Mouse (Mus musculus) intestine, embryonic 14.5 days (tissue): ENCODE measurements around the gene Stk19. TPM values are rescaled to one million over a fixed set of nuclear protein-coding genes. Genes with fewer than 3 reads are reported as not detected.

ENCODE experiments used
- ATAC-seq: fragments of 200-750 bp; cut with Nextera tagmentation; replicated peaks from 2 replicates; pipeline ENCODE4 v1.8.0; 2017; ENCODE audit warnings: low read depth, moderate number of reproducible peaks, moderate TSS enrichment, moderate library complexity; ENCODE audit not compliant: low FRiP score, low TSS enrichment
- DNase-seq: peaks from one replicate; pipeline ENCODE4 v3.0.0-alpha.2; 2018; ENCODE audit warnings: low spot score
- H3K27ac ChIP-seq: fragments of 300-500 bp; sonication (generic); 2 replicates; pipeline ENCODE4 v1.5.1; 2014; ENCODE audit warnings: low read depth, mild to moderate bottlenecking, control low read depth
- H3K27me3 ChIP-seq: fragments of 300-500 bp; sonication (generic); replicated peaks from 2 replicates; pipeline ENCODE4 v1.6.1; 2014; ENCODE audit warnings: low read length, control low read depth; ENCODE audit not compliant: control insufficient read depth, insufficient read depth
- H3K36me3 ChIP-seq: fragments of 300-500 bp; sonication (generic); 2 replicates; pipeline ENCODE4 v1.6.1; 2014; ENCODE audit warnings: low read length, control low read depth; ENCODE audit not compliant: control insufficient read depth, insufficient read depth
- H3K4me1 ChIP-seq: fragments of 300-500 bp; sonication (generic); replicated peaks from 2 replicates; pipeline ENCODE4 v1.6.1; 2014; ENCODE audit warnings: low read length, control low read depth, mixed read lengths; ENCODE audit not compliant: control insufficient read depth, insufficient read depth
- H3K4me2 ChIP-seq: fragments of 300-500 bp; sonication (generic); 2 replicates; pipeline ENCODE4 v1.6.1; 2014; ENCODE audit warnings: low read length
- H3K4me3 ChIP-seq: fragments of 300-500 bp; sonication (generic); 2 replicates; pipeline ENCODE4 v1.5.1; 2014; ENCODE audit warnings: low read depth, low read length, control low read depth, mixed read lengths
- H3K9ac ChIP-seq: fragments of 300-500 bp; sonication (generic); 2 replicates; pipeline ENCODE4 v1.6.1; 2014; ENCODE audit warnings: mild to moderate bottlenecking, low read length
- H3K9me3 ChIP-seq: fragments of 300-500 bp; sonication (generic); 2 replicates; pipeline ENCODE4 v1.6.1; 2016; ENCODE audit warnings: low read length, control low read depth; ENCODE audit not compliant: control insufficient read depth
- WGBS: fragments of 180-500 bp; shearing (Covaris S2); extraction: QIAGEN DNeasy Blood & Tissue Kit; methylation state at CpG from one replicate; pipeline ENCODE4 v1.1.7; 2014; 5-methylcytosine and 5-hydroxymethylcytosine counted together
- polyA plus RNA-seq: library from polyadenylated mRNA; unstranded; fragments of >200 nt; fragmentation: Nextera tagmentation; extraction: Ambion mirVana; gene quantifications from 2 replicates; pipeline ENCODE4 v1.2.1, GENCODE M21; 2014

Stk19 gene
- polyA plus RNA-seq, result 22.0 and 25.8 TPM in 2 replicates

DNA sequence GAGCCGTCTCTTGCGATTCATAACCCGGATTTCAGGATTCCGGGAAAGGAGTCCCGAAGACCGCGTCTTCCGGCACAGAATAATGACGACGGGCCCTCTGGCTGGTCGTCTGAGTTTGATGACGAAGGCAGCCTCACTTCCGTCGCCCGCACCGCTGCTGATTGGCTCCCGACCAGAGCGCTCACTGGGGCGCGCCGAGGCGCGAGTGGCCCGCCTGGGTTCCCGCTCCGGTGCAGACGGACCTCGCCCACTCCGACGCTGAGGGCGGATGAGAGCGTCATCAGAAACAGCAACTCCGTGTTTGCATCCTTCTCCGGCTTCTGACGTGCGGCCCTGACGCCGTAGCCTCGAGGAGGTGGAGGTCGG lies at the start of gene Stk19, which contains the start of gene Dxo:
Stk19 (minus strand) TSS at position 90 of the 366 bp plus-strand sequence.
Dxo (plus strand) TSS at position 164 of the 366 bp plus-strand sequence.
- Histone ChIP-seq H3K4me2 (peak within 1 kb of the TSS; percentile 94), H3K36me3 (peaks cover 52% of the 10 kb centered on the region), H3K9me3 (no peaks in the 10 kb centered on the region), H3K9ac (peak within 1 kb of the TSS; percentile 78), H3K27me3 (no peaks in the 10 kb centered on the region), H3K27ac (peak within 1 kb of the TSS; percentile 73), H3K4me3 (peak within 1 kb of the TSS; percentile 84), H3K4me1 (peaks cover 17% of the 10 kb centered on the region)
- peak; percentile 98 for DNase-seq
- WGBS, result under 1% methylated on average over 40 of the region's 40 CpGs
- peak; percentile 91 for ATAC-seq

- Histone ChIP-seq H3K27ac (no peak overlapping the region), H3K36me3 (no peaks in the 10 kb centered on the region), H3K4me1 (no peaks in the 10 kb centered on the region), H3K9ac (no peak overlapping the region), H3K9me3 (no peaks in the 10 kb centered on the region), H3K4me2 (no peak overlapping the region), H3K4me3 (no peak overlapping the region), H3K27me3 (no peaks in the 10 kb centered on the region)
- 74% methylated on average over 3 of the region's 3 CpGs for WGBS
- ATAC-seq (no peak), DNase-seq (no peak)
Observed at GRCm38 (mm10) chr17:34885615-34886014, 48.9 kb upstream of the Stk19 start.

DNA sequence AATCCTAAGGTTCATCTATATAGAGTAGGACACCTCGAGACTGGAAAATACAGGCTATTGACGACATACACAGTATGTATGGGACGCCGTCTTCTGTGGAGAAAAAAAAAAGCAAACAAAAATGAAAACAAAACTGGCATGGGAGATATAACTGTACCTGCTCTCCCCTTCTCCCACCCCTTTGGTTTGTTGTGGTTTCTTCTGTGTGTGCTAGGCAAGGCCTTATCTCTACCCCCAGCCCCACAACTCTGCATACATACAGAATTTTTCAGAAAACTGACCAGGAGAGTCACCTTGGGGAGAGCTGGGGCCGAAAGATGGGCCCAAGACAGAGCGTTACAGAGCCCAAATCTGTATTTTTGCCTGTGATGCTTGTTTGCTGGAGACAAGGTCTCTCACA lies 48.0 kb upstream of the Stk19 start:
- DNase-seq (no peak), ATAC-seq (no peak)
- no peak overlapping the region for H3K9ac ChIP-seq
- H3K4me3 ChIP-seq, result no peak overlapping the region
- H3K9me3 ChIP-seq, result no peaks in the 10 kb centered on the region
- H3K27ac ChIP-seq, result no peak overlapping the region
- no peaks in the 10 kb centered on the region for H3K27me3 ChIP-seq
- 82% methylated on average over 6 of the region's 6 CpGs for WGBS
- no peaks in the 10 kb centered on the region for H3K36me3 ChIP-seq
- H3K4me2 ChIP-seq, result no peak overlapping the region
- no peaks in the 10 kb centered on the region for H3K4me1 ChIP-seq

- H3K9me3 ChIP-seq, result no peaks in the 10 kb centered on the region
- 78% methylated on average over 3 of the region's 3 CpGs for WGBS
Observed at GRCm38 (mm10) chr17:34883332-34883731, 46.6 kb upstream of the Stk19 start.

DNA sequence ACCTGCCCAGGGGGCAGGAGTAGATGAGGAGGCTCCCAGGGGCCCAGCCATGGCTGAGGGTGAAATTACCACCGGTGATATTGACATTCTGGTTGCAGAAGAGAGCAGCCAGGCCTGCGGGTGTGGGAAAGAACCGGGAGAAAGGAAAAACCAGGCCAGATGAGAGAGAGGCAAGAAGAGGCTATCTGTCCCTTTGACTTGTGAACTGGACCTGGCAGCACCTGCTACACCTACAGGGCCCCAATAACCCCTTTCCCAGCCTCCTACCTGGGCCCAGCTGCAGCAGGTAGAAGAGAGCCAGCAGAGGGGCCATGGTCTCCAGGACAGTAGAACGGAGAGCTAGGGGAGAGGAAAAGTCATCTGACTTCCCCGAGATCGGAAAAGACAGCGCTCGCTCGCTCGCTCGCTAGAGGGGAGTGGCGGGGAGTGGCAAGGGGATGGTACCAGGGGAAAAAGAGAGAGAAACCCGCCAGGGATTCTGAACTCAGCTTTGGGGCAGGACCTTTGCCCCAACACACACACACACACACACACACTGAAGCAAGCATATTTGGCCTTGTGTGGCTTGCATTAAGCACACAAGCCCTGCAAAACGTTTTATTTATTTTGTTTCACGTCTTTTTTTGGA lies 45.1 kb upstream of the Stk19 start, which contains the start of gene Gm20547:
Gm20547 (minus strand) TSS at position 360 of the 628 bp plus-strand sequence.
- WGBS, result 8% methylated on average over 15 of the region's 15 CpGs
- ATAC-seq, result no peak
- H3K27ac ChIP-seq, result no peak within 1 kb of the TSS
- no peaks in the 10 kb centered on the region for H3K4me1 ChIP-seq
- 0 out of 2 replicates have a peak within 1 kb of the TSS, but pooled peaks have one; percentile 10 for H3K4me3 ChIP-seq
- H3K9me3 ChIP-seq, result no peaks in the 10 kb centered on the region
- H3K9ac ChIP-seq, result 0 out of 2 replicates have a peak within 1 kb of the TSS, but pooled peaks have one; percentile 16
- H3K4me2 ChIP-seq, result peak within 1 kb of the TSS; percentile 32
- H3K27me3 ChIP-seq, result no peaks in the 10 kb centered on the region
- no peaks in the 10 kb centered on the region for H3K36me3 ChIP-seq
- peak; percentile 69 for DNase-seq

More at GRCm38 (mm10) chr17:34883332-34883731, 46.6 kb upstream of the Stk19 start:
- Histone ChIP-seq H3K4me3 (no peak overlapping the region), H3K9ac (no peak overlapping the region), H3K27ac (no peak overlapping the region), H3K27me3 (no peaks in the 10 kb centered on the region), H3K36me3 (no peaks in the 10 kb centered on the region), H3K4me2 (no peak overlapping the region), H3K4me1 (no peaks in the 10 kb centered on the region)
- no peak for ATAC-seq
- DNase-seq, result no peak

DNA sequence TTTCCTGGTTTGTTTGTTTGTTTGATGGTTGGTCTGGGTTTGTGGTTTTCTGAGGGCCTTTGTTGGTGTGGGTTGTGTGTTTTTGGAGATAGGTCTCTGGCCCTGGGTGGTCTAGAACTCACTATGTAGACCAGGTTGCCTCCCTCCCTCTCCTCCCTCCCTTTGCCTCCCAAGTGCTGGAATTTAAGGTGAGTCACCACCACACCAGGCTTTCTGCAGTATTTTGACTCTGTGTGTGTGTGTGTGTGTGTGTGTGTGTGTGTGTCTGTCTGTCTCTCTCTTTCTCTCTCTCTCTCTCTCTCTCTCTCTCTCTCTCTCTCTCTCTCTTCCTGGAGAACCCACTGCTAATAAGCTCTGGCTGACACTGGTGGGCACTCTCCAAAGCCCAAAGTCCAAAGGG lies 44.4 kb upstream of the Stk19 start:
- no peaks in the 10 kb centered on the region for H3K36me3 ChIP-seq
- no peaks in the 10 kb centered on the region for H3K27me3 ChIP-seq
- H3K4me2 ChIP-seq, result no peak overlapping the region
- no peak overlapping the region for H3K27ac ChIP-seq
- H3K4me3 ChIP-seq, result no peak overlapping the region
- no peaks in the 10 kb centered on the region for H3K9me3 ChIP-seq
- H3K9ac ChIP-seq, result no peak overlapping the region
- DNase-seq (no peak), ATAC-seq (no peak; the same call in 1 of the 2 replicates)
- H3K4me1 ChIP-seq, result no peaks in the 10 kb centered on the region

DNA sequence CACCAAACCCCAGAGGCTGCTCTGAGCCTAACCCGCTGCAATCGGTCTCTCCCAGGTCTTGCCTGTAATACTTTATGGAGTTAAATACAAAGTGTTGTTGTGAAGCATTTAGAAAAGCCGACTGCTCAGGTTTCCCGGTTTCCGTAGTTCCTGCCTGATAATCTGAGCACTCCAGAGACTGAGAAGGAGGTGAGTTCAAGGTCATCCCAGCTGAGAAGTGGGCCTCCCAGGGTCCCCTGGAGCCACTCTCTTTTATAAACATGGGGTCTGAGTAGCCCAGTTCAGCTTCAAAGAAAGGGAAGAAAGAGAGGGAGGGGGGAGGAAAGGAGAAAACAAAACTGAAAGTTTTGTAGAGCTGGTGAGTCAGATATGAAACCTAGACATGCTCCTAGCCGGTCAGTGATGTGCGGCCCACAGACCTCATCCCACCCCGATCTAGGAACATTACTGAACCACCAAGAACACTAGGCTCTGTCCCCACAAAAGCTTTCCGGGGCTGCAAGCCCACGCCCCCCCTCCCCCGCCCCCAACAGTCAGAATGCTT lies 42.7 kb upstream of the Stk19 start, which contains the start of gene Zbtb12:
Zbtb12 (plus strand) TSS at position 148 of the 544 bp plus-strand sequence.
- no peak within 1 kb of the TSS for H3K4me2 ChIP-seq
- 57% methylated on average over 11 of the region's 11 CpGs for WGBS
- ATAC-seq, result no peak

DNA sequence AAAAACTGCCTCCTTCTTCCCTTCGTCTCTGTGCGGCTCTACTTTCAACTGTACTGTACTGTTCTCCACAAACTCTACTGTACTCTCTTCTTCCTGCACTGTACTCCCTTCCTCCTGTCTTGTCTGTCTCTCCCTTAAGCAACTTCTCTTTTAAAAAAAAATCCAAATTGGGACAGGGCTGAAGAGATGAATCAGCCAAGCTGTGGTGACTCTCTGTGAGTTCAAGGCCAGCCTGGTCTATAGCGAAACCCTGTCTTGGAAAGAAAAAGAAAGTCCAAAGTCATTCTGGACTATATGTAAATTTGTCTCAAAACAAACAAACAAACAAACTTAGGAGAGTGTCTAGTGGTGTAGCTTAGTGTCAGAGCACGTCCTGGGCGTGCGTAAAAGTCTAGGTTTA lies 37.6 kb upstream of the Stk19 start:
- Histone ChIP-seq H3K9ac (no peak overlapping the region), H3K4me1 (no peaks in the 10 kb centered on the region), H3K36me3 (no peaks in the 10 kb centered on the region), H3K4me3 (no peak overlapping the region), H3K9me3 (no peaks in the 10 kb centered on the region), H3K27ac (no peak overlapping the region), H3K27me3 (no peaks in the 10 kb centered on the region), H3K4me2 (no peak overlapping the region)
- ATAC-seq (no peak), DNase-seq (no peak)
- WGBS, result 85% methylated on average over 6 of the region's 6 CpGs

More for the DNA sequence above, 42.7 kb upstream of the Stk19 start, which contains the start of gene Zbtb12:
- Histone ChIP-seq H3K27me3 (no peaks in the 10 kb centered on the region), H3K36me3 (no peaks in the 10 kb centered on the region), H3K9ac (no peak within 1 kb of the TSS), H3K4me3 (no peak within 1 kb of the TSS), H3K4me1 (no peaks in the 10 kb centered on the region), H3K27ac (no peak within 1 kb of the TSS), H3K9me3 (no peaks in the 10 kb centered on the region)
- DNase-seq, result no peak
